Mouse (Mus musculus) right cerebral cortex, adult 2 months (tissue): ENCODE measurements around the gene Pgf.

Source experiments
- DNase-seq, 2 experiments: peaks; one replicate each; pipeline ENCODE4 v3.0.0; 2021 to 2022; ENCODE audit warnings: low spot score in 2 of 2

Gene Pgf

GRCm38 (mm10) chr12:85192461-85193108, 15.0 kb upstream of the Pgf start:
- DNase-seq: no peak

GRCm38 (mm10) chr12:85190290-85190689, 12.7 kb upstream of the Pgf start:
- no peak for DNase-seq

GRCm38 (mm10) chr12:85186361-85186760, 8.8 kb upstream of the Pgf start:
- DNase-seq: no peak

GRCm38 (mm10) chr12:85185810-85186209, 8.2 kb upstream of the Pgf start:
- no peak for DNase-seq

- no peak for DNase-seq
Measured at GRCm38 (mm10) chr12:85184118-85184517, 6.5 kb upstream of the Pgf start.

- DNase-seq: no peak
Measured at GRCm38 (mm10) chr12:85182898-85183297, 5.3 kb upstream of the Pgf start.

- no peak for DNase-seq
Measured at GRCm38 (mm10) chr12:85182345-85182643, 4.7 kb upstream of the Pgf start.

- DNase-seq: no peak
Measured at GRCm38 (mm10) chr12:85181475-85182344, 4.1 kb upstream of the Pgf start.

- no peak for DNase-seq
Measured at GRCm38 (mm10) chr12:85178294-85178693, 704 bp upstream of the Pgf start.

- no peak for DNase-seq
Measured at GRCm38 (mm10) chr12:85176846-85177523, 605 bp downstream of the Pgf start.

GRCm38 (mm10) chr12:85175926-85176845, 1.4 kb downstream of the Pgf start:
- peak in 1 of 2 experiments; percentile 14 for DNase-seq

GRCm38 (mm10) chr12:85175087-85175675, 2.4 kb downstream of the Pgf start:
- no peak for DNase-seq

GRCm38 (mm10) chr12:85174016-85174415, 3.6 kb downstream of the Pgf start:
- no peak for DNase-seq

- no peak for DNase-seq
Measured at GRCm38 (mm10) chr12:85170948-85171307, 6.7 kb downstream of the Pgf start.

GRCm38 (mm10) chr12:85170284-85170947, 7.2 kb downstream of the Pgf start:
- no peak for DNase-seq

- DNase-seq: no peak
Measured at GRCm38 (mm10) chr12:85169877-85170276, 7.7 kb downstream of the Pgf start.

GRCm38 (mm10) chr12:85169117-85169858, 8.3 kb downstream of the Pgf start:
- peak; percentile 83 to 89 for DNase-seq

- DNase-seq: no peak
Measured at GRCm38 (mm10) chr12:85166631-85167030, 11.0 kb downstream of the Pgf start.

- DNase-seq: no peak
Measured at GRCm38 (mm10) chr12:85164996-85165395, 12.6 kb downstream of the Pgf start.

GRCm38 (mm10) chr12:85159592-85159991, 18.0 kb downstream of the Pgf start:
- no peak for DNase-seq
